Mouse (Mus musculus) ovary, postnatal 14 days (tissue): Measurements from ENCODE around the gene Cdc25b.

Source experiments
- DNase-seq: peaks from one replicate; pipeline ENCODE4 v3.0.0; 2022; ENCODE audit warnings: low spot score

Cdc25b gene

DNA sequence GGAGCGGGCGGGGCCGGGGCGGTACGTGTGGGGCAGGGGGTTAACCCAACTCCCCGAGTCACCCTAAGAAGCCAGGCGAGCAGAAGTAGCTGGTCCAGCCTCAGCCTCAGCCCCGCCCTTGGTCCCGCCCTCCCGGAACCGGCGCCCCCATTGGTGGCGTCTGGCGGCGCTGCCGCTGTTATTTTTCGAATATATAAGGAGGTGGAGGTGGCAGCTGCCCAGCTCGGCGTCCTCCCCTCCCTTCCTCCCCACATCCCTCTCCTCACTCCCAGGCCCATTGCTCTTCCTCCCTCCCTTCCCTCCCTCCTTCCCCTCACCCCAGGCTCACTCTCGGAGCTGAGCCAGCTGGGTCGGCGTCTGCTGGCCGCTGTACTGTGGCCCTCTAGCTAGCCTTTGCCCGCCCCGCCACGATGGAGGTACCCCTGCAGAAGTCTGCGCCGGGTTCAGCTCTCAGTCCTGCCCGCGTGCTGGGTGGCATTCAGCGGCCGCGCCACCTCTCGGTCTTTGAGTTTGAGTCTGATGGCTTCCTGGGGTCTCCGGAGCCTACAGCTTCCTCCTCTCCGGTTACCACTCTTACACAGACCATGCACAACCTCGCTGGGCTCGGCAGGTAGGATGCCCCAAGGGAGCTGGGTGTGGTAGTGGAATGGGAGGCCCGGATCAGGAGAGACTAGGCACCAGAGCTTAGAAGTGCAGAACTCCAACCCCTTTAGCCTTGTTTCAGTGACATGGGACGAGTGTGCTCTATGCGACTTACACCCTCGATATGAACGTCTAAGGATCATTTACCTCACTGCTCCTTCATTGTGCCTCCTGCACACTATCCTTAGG lies at the start of gene Cdc25b, which contains the start of gene Spef1:
Cdc25b (plus strand) TSS at position 179 of the 831 bp plus-strand sequence.
Spef1 (minus strand) TSS at position 512 of the 831 bp plus-strand sequence.
- peak; percentile 73 for DNase-seq

DNA sequence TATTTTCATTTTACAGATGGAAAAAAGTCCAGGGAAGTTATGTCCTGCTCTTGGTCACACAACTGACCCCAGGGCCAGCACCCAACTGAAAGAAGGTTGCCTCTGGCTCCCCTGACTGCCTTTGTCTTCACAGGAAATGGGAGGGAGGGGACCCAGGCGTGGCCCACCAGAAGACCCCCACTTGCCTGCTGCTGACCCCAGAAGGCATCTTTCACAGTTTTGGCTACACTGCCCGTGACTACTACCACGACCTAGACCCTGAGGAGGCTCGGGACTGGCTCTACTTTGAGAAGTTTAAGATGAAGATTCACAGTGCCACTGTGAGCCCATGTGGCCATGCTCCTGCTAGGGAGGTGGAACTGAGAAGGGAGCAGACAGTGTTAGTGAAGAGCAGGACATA lies 48.5 kb upstream of the Cdc25b start:
- no peak for DNase-seq

DNA sequence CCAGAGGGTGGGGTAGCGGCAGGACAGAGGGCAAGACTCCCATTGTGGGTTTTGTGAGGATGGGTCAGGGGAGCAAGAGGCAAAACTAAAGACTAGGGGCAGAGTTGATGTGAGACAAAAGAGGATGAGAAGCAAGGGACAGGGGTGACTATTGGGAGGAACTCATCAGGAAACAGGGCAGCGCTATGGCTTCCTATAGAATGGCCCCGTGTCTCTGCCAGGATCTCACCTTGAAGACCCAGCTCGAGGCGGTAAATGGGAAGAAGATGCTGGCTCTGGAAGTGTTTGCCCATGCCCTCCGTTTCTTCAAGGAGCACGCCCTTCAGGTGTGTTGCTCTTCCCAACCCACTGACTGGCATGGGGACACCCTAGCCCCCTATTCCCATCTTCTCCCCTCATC lies 48.0 kb upstream of the Cdc25b start:
- no peak for DNase-seq

DNA sequence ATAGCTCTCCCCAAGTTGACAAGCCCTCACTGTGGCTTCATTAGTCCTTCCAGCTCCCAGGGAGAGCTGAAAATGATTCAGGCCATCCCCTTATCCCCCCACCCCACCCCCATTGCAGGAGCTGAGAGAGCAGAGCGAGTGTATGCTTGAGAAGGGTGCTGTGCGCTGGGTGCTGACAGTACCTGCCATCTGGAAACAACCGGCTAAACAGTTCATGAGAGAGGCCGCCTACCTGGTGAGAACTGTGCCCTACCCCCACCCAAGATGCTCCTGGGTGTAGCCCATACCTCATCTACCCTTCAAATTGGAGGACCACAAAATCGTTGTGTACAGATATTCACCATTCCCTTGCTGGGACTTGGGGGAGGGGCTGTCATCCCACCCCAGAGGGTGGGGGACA lies 47.5 kb upstream of the Cdc25b start:
- no peak for DNase-seq

DNA sequence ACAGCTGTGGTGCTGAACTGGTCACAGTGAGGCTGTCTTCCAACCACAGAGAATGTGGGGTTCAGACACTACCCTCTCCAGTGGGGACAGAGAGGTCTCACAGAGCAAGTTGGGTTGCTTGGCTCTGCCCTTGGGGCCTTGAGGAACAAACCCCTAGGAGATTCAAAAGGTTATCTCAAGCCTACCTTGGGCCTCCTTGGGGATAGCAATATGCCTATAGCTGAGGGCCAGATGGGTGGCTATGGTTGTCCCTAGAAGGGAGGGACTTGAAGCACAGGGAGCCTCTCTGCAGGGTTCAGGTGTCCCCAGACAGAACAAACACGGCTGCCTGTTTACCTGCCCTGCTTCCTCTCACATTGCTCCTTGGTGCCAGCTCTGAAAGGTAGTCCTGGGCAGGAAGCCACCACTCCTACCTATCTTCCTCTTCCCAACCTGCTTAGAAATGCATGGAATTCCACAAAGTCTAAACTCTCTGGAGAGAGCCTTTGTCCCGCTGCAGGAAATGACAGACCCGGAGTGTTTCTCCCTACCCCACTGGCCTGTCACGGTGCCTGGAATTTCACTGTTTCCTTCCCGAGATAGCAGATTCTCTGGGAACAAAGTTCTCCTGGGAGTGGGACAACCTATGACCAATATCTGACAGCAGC lies 46.7 kb upstream of the Cdc25b start:
- no peak for DNase-seq

DNA sequence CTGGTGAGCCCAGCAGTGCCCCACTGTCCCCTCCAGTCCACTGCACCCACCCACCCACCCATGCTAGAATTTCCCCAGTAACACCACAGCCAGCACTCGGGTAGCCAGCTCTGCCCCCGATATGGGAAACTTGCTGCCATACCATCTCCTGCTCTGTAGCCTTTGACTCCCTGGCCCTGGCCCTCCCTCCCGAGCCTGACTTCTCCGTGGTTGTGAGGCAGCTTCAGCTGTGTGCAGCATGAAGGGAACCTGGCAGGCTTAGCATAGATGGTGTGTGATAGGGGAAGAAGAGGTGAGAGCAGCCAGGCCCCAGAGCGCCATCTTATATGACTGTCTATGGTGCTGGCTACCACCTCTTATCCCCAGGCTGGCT lies 46.2 kb upstream of the Cdc25b start:
- DNase-seq, result no peak

DNA sequence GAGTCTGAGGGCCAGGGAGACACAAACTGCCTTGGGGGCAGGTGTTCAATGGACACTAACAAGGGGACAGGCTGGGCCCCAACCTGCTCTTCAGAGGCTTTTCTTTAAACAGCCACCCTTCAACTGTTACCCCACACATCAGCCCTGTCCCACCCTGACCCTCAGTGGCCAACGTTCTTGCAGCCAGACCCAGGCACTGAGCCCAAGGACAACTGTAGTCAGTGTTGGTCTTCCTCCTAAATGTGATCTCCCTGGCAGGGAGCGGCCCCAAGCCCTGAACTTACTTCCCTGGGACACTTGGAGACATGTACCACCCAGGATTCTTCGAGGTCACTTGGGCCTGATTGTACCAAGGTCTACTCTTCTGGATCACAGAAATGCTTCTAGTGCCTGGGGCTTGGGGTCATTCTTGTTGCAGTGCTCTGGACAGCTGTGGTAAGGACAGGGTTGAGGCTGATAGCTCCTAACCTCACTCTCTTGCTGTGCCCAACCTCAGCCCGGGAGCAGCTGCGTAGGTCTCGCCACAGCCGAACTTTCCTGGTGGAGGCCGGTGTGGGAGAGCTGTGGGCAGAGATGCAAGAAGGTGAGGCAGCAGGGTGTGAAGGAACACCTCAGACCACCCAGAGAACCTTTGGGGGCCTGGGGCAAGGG lies 45.3 kb upstream of the Cdc25b start:
- DNase-seq, result no peak

DNA sequence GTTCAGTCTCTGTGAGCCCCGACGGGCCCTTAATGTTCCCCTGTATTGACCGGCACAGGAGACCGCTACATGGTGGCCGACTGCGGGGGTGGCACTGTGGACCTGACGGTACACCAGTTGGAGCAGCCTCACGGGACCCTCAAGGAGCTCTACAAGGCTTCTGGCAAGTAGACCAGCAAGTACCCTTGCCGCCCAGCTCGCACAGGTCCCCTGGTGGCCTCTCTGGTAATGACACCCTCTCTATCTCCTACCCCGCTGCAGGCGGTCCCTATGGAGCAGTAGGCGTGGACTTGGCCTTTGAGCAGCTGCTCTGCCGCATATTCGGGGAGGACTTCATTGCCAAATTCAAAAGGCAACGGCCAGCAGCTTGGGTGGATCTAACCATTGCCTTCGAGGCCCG lies 44.2 kb upstream of the Cdc25b start:
- DNase-seq, result peak; percentile 80

DNA sequence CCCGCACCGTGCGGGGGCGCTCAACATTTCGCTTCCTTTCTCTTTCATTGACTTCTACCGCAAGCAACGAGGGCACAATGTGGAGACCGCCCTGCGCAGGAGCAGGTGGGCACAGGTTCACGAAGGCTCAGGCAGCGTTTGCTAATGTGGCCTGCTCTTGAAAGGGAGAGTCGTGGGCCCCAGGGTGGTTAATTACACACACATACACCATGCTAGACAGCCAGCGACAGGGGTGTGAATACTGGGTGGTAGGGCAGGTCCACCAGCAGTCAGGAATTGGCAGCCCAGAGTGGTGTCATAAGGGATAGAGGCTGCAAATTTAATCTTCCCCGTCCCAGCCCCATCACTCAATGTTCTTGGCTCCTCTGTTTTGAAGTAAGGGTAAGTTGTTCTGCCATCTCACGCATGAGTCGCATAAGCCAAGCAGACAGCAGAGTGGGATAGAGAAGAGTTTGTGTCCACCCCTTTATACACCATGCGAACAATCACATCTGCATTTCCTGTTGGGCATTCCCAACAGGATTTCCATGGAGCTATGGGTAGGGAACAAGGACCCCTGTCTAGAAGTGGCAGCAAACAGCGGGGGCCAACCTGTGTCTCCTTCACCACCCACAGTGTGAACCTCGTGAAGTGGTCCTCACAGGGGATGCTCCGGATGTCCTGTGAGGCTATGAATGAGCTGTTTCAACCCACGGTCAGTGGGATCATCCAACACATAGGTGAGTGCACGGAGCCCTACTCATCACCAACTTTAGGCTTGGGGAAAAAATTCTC lies 43.6 kb upstream of the Cdc25b start:
- no peak for DNase-seq

DNA sequence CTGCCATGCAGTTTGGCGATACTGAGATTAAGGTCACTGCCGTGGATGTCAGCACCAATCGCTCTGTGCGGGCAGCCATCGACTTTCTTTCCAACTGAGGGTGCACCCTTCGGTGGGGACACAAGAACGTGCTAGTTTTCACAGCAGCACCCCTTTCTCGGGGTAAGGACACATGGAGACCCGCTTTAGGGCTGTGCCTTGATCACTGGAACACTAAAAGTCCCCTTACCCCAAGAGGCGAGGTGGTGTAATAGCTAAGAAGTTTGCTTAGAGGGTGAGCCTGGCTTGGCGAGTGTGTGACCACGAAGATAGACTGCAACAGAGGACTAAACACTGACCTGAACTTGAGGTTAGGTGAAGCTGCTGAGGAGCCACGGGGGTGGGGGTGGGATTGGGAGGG lies 41.6 kb upstream of the Cdc25b start:
- no peak for DNase-seq

DNA sequence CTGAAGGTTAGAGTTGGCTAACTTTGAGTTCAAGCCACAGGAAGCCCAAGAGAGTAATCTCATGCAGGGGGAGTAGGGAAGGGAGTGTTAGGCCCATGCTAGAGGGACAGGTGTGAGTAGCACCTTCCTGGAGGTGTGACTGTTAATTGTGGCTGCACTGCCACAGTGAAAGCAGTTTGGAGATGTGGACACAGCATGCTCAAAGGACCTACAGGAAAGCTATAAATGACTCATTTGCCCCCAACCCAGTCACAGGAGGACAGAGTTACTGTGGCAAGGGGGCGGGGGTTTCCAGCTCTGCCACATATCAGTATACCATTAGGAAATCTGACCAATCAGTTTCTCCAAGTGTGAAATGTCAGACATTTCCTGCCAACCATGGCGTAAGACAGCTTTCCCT lies 41.2 kb upstream of the Cdc25b start:
- no peak for DNase-seq

DNA sequence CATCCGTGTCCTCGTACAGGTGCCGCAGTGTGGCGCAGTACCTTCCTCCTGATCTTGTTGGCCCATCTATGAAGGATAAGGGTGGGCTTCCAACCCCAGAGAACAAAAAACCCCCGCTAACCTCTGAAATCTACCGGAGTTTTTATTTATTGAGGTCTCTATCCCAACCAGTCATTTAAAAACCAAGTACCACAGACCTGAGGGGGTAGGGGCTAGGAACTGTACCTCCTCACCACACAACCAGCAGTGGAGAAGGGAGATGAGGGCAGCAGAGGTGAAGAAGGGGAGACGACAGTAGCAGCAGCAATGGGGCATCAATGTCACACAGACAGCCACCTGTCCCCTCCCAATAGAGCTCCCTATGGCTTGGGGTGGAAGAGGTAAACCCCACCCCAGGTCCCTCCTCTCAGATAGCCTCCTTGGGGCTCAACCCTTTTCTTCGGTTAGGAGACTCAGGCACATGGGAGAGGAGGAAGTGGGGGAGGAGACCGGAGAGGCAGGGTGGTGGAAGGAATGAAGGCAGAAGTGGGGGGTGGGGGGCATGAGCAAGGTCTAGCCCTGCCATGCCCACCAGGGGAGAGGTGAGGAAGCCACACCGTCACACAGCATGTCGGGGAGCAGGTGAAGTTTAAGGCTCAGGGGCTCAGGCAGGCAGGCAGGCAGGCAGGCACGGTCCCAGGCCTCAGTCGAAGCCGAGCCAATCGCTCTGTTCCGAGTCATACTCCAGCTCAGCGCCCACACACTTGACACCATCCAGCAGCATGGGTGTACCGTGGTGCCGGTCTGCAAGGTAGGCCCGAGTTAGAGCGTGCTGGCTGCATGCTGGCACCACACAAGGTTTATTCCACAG lies 40.3 kb upstream of the Cdc25b start:
- no peak for DNase-seq

DNA sequence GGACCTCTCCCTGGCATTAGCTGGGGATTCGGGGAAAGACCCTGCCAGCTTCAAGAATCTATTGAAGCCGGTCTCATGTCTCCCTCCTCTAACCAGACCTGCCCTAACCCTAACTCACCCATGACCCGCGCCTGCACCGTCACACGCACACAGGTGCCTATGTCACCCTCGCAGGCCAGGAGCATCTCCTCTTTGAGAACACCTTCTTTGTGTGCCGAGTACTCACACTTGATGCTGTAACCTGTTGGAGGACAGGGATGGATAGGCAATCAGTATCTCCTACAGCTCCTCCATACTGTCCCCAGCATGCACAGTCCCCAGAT lies 39.7 kb upstream of the Cdc25b start:
- no peak for DNase-seq

DNA sequence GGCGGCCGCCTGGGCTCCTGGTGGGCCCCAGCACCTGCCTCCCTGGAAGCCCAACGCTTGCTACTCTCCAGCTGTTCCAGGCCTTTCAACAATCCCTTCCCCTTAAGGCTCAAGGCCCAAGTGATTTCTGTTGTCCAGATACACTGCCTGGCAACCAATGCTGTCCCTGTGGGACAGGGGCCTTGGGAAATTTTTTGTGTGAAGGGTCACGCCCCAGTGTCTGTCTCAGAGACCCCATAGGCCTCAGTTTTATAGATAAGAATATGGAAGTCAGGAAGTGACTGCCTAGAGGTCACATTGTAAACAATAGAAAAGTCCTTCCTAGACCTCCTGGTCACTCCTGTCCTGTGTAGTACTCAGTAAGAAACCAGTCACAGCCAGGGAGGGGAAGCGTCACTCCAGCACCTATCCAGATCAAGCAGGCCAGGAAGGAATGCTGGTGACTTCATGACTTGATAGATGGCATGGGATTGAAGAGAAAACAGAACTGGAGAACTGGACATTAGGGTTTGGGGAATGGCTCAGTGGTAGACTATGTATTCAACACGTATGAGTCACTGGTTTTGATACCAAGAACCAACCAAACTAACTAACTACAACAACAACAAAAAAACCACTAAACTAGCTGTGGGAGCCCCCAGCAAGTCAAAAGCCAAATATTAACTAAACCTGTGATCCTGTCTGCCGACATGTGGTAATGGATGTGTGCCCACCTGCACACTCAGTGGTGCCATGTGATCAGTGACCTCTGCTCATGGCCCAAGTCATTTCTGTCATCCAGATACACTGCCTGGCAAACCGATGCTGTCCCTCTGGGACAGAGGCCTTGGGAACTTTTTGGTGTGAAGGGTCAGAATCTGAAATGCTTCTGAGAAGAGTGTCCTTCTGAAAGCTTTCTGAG lies 38.1 kb upstream of the Cdc25b start:
- no peak for DNase-seq

DNA sequence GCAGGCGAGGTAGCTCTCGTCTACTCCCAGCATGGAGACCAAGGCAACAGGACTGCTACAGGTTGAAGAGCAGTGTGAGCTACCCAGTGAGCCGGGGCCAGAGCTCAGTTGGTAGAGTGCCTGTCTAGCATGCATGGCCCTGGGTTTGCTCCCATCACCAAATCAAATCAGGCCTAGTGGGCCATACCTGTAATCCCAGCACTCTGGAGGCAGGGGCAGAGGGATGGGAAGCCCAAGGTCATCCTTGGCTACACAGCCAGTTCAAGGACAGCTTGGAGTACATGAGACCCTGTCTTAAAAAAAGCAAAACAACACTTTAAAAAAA lies 37.5 kb upstream of the Cdc25b start:
- no peak for DNase-seq

DNA sequence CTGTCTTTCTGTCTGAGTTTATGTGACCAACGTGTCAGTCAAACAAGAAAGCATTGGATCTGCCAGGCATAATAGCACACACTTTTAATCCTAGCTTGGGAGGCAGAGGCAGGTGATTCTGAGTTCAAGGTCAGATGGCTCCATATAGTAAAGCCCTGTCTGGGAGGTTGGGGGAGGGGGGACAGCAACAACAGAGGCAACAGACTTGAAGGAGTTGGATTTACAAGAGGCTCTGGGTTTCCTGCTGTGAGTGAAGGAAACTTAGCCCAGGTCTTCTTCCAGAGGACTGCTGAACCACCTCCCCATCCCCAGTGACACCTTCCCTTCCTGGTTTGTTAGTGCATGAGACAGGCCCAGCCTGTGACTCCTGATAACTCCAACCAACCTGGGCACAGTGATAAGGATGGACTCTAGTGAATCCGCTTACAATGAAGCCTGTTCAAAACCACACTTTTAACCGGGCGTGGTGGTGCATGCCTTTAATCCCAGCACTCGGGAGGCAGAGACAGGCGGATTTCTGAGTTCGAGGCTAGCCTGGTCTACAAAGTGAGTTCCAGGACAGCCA lies 34.5 kb upstream of the Cdc25b start:
- DNase-seq, result no peak

DNA sequence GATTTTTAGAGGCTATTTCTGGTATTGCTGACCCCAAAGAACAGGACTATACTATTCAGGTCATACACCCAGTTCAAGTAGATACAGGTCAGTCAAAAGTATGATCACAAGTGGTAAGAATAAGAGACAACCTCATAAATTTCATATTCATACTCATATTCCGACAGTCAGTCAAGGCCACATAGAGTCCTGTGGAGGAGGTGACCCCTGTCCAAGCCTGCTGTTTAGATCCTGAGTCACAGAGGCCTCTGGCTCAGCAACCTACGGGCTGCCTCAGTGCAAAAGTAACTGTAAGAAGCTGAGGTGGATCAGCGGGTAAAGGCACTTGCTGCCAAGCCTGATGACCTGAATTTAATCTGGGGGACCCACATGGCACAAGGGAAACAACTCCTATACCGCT lies 32.7 kb upstream of the Cdc25b start:
- DNase-seq, result no peak

DNA sequence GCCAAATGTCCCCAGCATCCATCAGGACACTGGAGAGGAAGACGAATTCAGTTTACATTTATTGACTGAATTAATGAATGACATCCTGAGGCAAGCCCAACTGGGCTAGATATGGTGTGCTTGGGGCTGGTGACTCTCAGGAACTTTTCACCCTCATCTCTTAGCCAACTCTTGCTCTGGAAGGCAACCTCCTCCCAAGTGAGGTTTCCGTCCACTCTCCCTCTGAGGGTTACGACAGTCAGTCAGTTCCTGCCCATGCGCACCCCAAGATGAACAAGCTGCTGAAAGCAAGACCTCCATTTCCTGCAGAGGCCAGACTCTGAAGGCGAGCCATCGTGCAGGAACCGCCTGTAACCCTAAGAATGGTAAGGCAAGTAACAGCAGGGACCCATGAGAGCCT lies 29.8 kb upstream of the Cdc25b start:
- DNase-seq, result no peak

DNA sequence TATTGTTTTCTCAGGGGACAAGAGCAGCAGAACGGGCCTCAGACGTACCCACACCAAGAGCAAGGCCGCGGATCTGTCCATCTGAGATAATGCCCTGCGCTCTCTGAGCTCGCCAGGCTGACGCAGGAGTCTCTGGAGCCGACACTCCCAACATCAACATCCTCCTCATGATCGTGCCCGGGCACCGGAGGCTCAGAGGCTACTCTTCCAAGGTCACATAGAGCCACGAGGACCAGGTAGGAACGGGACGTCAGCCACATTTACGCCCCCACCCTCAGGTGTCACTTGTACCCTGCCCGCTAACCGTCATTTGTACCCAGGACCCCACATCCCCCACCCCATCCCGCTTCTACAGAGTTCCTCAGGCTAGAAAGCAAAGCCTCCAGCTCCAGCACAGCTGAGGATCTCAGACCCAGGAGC lies 27.2 kb upstream of the Cdc25b start:
- no peak for DNase-seq

DNA sequence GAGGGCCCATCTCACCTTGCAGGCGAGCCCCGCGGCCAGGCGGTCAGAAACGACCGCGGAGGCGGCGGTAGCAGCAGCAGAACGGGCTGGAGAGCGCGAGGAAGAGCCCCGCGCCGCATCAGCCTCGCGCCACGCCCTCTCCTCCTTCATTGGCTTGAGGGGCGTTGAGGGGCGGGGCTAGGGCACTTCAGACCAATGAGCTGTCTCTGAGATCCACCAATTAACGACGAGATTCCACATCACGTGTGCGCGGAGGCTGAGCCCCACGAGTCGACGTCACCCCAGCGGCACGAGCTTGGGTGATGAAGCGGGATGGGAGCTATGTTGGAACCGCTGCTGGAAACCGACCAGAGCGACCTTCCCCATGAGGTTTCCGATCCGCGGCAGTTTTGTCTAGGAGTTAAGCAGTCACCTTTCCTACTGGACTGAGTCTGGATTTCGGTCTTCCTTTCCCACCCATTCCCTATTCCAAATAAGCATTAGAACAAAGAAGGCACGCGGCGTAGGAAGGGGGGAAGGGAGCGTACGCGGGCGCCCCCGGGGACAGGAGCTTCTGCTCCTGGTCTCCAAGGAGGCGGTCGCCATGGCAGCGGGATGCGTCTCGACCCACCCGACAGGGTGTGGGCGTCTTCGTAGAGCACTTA lies 26.7 kb upstream of the Cdc25b start, which contains the start of gene 1700037H04Rik:
1700037H04Rik (minus strand) TSS at position 144 of the 644 bp plus-strand sequence.
- DNase-seq, result peak; percentile 86
